Mouse (Mus musculus): ENCODE data around the gene Mrpl12. TPM values are rescaled to one million over a fixed set of nuclear protein-coding genes. Genes with fewer than 3 reads are reported as not detected.
A peak's percentile ranks its signal among the peaks of the same experiment; 100 is the strongest.

Mrpl12 gene
- 60.5 and 63.2 TPM in 2 replicates for total RNA-seq (2014; fragmentation: Nextera tagmentation)
- total RNA-seq (2017) = 125 and 140 TPM in 2 replicates
- 514 and 633 TPM in 2 replicates for polyA plus RNA-seq (2012)

DNA sequence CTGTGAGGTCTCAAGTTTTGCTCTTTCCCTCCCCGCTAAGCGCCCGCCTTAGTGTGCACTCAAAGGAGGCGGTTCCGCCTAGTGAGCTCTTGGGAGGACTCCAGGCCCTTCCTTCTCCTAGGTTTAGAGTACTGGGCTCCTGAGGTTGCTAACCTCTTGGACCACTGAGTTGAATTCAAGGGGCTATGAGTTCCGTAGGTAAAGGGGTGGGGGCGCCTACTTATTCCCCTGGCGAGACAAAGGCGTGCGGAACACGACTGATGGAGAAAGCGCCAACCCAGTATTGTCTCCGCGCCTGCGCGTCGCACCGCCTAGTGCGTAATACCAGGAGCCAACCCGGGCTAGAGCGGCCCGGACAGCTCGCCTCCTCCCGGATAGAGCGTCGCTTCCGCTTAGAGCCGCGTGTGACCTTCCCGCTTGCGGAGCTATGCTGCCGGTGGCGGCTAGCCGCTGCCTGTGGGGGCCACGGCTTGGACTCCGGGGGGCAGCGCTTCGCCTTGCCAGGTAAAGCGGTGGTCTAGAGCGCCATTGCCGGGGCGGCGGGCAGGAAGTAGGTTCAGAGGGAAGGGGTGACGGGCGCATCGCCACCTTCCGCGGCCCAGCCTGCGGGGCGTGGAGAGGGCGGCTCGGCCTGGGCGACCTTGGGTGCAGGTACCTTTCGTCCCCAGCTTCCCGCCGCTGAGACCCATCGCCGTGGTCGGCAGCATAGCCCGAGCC lies at the start of gene Mrpl12:
Gene Mrpl12, plus strand, starts transcription at position 349 of the 717 bp plus-strand sequence.
- Histone ChIP-seq H3K4me3 (ENCODE audit: low read depth, low read length) (peak within 1 kb of the TSS; percentile 97), H3K36me3 (replicated peaks) (peaks cover 85% of the 10 kb centered on the region), H3K27me3 (ENCODE audit: insufficient read depth, low read length) (no peaks in the 10 kb centered on the region), H3K4me1 (ENCODE audit: insufficient read depth, low read depth, low read length) (peaks cover 59% of the 10 kb centered on the region), H3K9me3 (replicated peaks) (no peaks in the 10 kb centered on the region)
- ATAC-seq (ENCODE audit: extremely low read depth, insufficient number of reproducible peaks, low FRiP score, poor library complexity, severe bottlenecking) (peak; percentile 75), DNase-seq (ENCODE audit: low spot score) (peak; percentile 94)
- TF ChIP-seq GATA1 (IDR thresholded peaks at IDR 0.05; ENCODE audit: borderline replicate concordance, low read length) = no peak
- TF ChIP-seq GATA2 (IDR thresholded peaks at IDR 0.05; ENCODE audit: borderline replicate concordance, low read depth, low read length) = no peak
- no peak for TF ChIP-seq TAL1 (conservative IDR thresholded peaks at IDR 0.05; ENCODE audit: low read depth, low read length)
- TF ChIP-seq CTCF (IDR thresholded peaks at IDR 0.05; ENCODE audit: low read depth, low read length) = no peak
- no peak; the same call in 1 of the 2 replicates for TF ChIP-seq POLR2AphosphoS5 (IDR thresholded peaks at IDR 0.05; ENCODE audit: insufficient replicate concordance, low read depth, low read length)

DNA sequence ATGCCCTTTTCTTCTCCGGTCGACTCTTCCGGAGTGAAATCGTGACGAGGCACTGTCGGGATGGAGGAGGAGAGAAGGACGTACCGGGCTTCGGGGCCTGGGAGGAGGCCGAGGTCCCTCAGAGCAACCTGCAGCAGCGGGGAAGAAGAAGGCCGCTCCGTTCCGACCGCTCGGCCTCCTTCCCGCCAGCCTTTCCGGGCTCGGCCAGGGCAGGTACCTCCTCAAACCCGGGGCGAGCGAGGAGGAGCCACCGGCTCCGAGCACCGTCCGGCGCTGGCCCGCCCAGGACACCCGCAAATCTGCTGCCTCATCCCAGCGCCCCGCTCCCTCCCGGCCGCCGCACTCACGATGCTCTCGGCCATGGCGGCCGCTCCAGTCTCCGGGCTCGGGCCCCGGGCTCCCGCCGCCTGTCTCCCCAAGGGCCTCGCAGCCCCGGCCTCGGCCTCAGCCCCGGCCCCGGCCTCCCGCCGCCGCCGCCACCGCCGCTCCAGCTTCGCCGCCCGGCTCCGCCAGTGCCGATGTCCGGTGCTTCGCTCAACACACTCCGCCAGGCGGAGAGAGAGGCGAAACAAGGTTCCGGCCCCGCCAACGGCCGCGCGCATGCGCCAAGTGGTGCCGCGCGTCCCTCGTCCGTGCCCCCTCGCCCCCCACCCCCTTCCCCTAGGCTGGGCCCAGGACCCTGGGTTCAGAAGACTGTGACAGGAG lies 47.1 kb upstream of the Mrpl12 start, which contains the start of gene Nploc4:
Gene Nploc4, minus strand, starts transcription at position 557 of the 705 bp plus-strand sequence.
- H3K4me3 ChIP-seq (ENCODE audit: low read depth, low read length) = peak within 1 kb of the TSS; percentile 96
- no peaks in the 10 kb centered on the region; the same call in 1 of the 2 replicates for H3K27me3 ChIP-seq (ENCODE audit: insufficient read depth, low read length)
- H3K9me3 ChIP-seq (replicated peaks) = no peaks in the 10 kb centered on the region
- ATAC-seq (ENCODE audit: extremely low read depth, insufficient number of reproducible peaks, low FRiP score, poor library complexity, severe bottlenecking) (peak; percentile 54), DNase-seq (ENCODE audit: low spot score) (peak; percentile 83)
- peaks cover 35% of the 10 kb centered on the region for H3K36me3 ChIP-seq (replicated peaks)
- TF ChIP-seq POLR2AphosphoS5 (IDR thresholded peaks at IDR 0.05; ENCODE audit: insufficient replicate concordance, low read depth, low read length) (no peak), CTCF (IDR thresholded peaks at IDR 0.05; ENCODE audit: low read depth, low read length) (no peak), GATA2 (IDR thresholded peaks at IDR 0.05; ENCODE audit: borderline replicate concordance, low read depth, low read length) (no peak), GATA1 (IDR thresholded peaks at IDR 0.05; ENCODE audit: borderline replicate concordance, low read length) (no peak), TAL1 (conservative IDR thresholded peaks at IDR 0.05; ENCODE audit: low read depth, low read length) (no peak)
- peaks cover 17% of the 10 kb centered on the region for H3K4me1 ChIP-seq (ENCODE audit: insufficient read depth, low read depth, low read length)

DNA sequence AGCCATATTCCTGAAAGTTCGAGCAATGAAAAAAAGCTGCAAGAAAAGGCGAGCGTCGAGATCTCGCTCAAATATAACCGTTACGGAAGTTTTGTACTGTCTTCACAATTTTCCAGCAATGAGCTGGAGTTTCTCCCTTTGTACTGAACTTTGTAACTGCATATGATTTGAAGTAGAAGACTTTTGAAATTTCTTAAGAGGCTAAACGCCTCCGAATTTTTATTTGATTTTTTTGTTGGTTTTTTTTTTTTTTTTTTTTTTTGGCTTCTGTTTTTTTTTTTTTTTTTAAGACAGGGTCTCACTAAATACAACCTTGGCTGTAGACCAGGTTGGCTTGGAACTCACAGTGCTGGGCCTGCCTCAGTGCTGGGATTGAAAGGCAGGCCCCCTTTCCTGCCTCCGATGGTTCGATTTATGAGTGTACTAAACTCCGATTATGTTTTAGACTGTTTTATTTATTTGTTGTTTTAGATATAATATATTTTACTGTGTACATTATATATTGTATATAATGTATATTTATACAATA lies 46.5 kb upstream of the Mrpl12 start:
- Histone ChIP-seq H3K36me3 (replicated peaks) (peaks cover 29% of the 10 kb centered on the region), H3K4me3 (ENCODE audit: low read depth, low read length) (peak overlapping the region; percentile 96), H3K9me3 (replicated peaks) (no peaks in the 10 kb centered on the region), H3K27me3 (ENCODE audit: insufficient read depth, low read length) (no peaks in the 10 kb centered on the region; the same call in 1 of the 2 replicates), H3K4me1 (ENCODE audit: insufficient read depth, low read depth, low read length) (peaks cover 17% of the 10 kb centered on the region)
- DNase-seq (ENCODE audit: low spot score) = no peak
- TF ChIP-seq GATA1 (IDR thresholded peaks at IDR 0.05; ENCODE audit: borderline replicate concordance, low read length) (no peak), TAL1 (conservative IDR thresholded peaks at IDR 0.05; ENCODE audit: low read depth, low read length) (no peak), GATA2 (IDR thresholded peaks at IDR 0.05; ENCODE audit: borderline replicate concordance, low read depth, low read length) (no peak), POLR2AphosphoS5 (IDR thresholded peaks at IDR 0.05; ENCODE audit: insufficient replicate concordance, low read depth, low read length) (no peak), CTCF (IDR thresholded peaks at IDR 0.05; ENCODE audit: low read depth, low read length) (no peak)
- ATAC-seq (ENCODE audit: extremely low read depth, insufficient number of reproducible peaks, low FRiP score, poor library complexity, severe bottlenecking) = no peak

DNA sequence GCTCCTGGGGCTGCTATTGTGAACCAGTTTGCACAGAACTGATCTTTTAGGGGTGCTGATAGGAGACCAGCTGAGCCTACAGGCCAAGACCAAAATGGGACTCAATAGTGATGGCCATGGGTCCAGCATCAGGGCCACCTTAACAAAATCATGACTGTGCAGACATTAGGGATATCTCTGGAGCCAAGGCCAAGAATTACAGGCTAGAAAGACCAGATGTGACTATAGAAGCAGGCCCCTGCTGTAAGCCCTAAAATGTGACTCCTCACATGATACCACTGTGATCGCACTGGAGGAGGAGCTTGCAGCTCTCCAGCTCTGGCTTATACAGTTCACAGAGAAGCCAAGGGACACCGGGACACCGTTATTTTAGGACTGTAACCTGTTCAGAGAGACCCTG lies 42.1 kb upstream of the Mrpl12 start, which contains the start of gene Tspan10:
Gene Tspan10, plus strand, starts transcription at position 301 of the 400 bp plus-strand sequence.
- no peaks in the 10 kb centered on the region for H3K9me3 ChIP-seq (replicated peaks)
- H3K36me3 ChIP-seq (replicated peaks) = no peaks in the 10 kb centered on the region
- peaks cover 19% of the 10 kb centered on the region for H3K4me1 ChIP-seq (ENCODE audit: insufficient read depth, low read depth, low read length)
- H3K4me3 ChIP-seq (ENCODE audit: low read depth, low read length) = no peak within 1 kb of the TSS
- ATAC-seq (ENCODE audit: extremely low read depth, insufficient number of reproducible peaks, low FRiP score, poor library complexity, severe bottlenecking) (no peak), DNase-seq (ENCODE audit: low spot score) (no peak)
- peaks cover 24% of the 10 kb centered on the region for H3K27me3 ChIP-seq (ENCODE audit: insufficient read depth, low read length)
- no peak for TF ChIP-seq GATA1 (IDR thresholded peaks at IDR 0.05; ENCODE audit: borderline replicate concordance, low read length)

DNA sequence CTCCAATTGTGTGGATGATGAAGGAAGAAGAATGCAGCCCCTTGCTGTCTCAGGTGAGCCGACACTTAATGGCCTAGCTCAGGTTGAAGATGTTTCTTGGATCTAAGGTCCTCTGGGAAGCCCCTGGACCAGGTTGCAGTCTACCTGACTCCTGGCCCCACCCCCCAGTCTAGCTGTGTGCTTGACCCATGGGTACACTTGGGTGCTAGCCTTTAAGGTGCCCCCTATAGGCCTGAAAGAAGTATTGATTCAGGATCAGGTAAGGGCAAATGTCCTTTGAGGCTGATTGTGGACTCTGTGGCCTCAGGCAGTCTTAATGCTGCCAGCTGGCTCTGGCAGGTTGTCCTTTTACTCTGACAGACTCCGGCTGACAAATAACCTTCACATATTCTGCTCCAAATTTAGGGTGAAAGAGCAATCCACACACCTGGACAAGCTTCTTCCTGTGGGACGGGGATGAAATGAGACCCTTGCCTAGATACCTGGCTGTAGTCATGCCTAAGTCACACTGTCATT lies 41.6 kb upstream of the Mrpl12 start:
- no peak for TF ChIP-seq POLR2AphosphoS5 (IDR thresholded peaks at IDR 0.05; ENCODE audit: insufficient replicate concordance, low read depth, low read length)
- no peaks in the 10 kb centered on the region for H3K36me3 ChIP-seq (replicated peaks)
- peaks cover 19% of the 10 kb centered on the region for H3K4me1 ChIP-seq (ENCODE audit: insufficient read depth, low read depth, low read length)
- H3K9me3 ChIP-seq (replicated peaks) = no peaks in the 10 kb centered on the region
- ATAC-seq (ENCODE audit: extremely low read depth, insufficient number of reproducible peaks, low FRiP score, poor library complexity, severe bottlenecking) (no peak), DNase-seq (ENCODE audit: low spot score) (no peak)
- no peak overlapping the region for H3K4me3 ChIP-seq (ENCODE audit: low read depth, low read length)
- H3K27me3 ChIP-seq (ENCODE audit: insufficient read depth, low read length) = peaks cover 26% of the 10 kb centered on the region

DNA sequence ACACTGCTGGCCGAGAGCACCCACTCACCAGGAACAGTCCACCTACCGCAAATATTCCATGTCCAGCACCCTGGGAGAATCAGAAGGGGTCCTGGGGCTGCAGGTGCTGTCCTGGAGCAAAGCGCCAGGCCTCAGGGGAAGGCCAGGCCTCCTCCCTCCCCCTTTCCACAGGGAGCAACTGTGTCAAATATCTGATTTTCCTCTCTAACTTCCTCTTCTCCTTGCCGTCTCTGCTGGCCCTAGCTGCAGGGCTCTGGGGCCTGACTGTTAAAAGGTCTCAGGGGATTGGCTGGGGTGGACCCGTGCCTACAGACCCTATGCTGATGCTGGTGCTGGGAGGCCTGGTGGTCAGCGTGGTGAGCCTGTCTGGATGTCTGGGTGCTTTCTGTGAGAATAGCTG lies 40.3 kb upstream of the Mrpl12 start:
- TF ChIP-seq CTCF (IDR thresholded peaks at IDR 0.05; ENCODE audit: low read depth, low read length) (no peak), POLR2AphosphoS5 (IDR thresholded peaks at IDR 0.05; ENCODE audit: insufficient replicate concordance, low read depth, low read length) (no peak), TAL1 (conservative IDR thresholded peaks at IDR 0.05; ENCODE audit: low read depth, low read length) (no peak), GATA2 (IDR thresholded peaks at IDR 0.05; ENCODE audit: borderline replicate concordance, low read depth, low read length) (no peak), GATA1 (IDR thresholded peaks at IDR 0.05; ENCODE audit: borderline replicate concordance, low read length) (no peak)
- Histone ChIP-seq H3K4me3 (ENCODE audit: low read depth, low read length) (no peak overlapping the region), H3K4me1 (ENCODE audit: insufficient read depth, low read depth, low read length) (peaks cover 19% of the 10 kb centered on the region), H3K27me3 (ENCODE audit: insufficient read depth, low read length) (peaks cover 29% of the 10 kb centered on the region), H3K36me3 (replicated peaks) (peaks cover 3% of the 10 kb centered on the region), H3K9me3 (replicated peaks) (no peaks in the 10 kb centered on the region)
- ATAC-seq (ENCODE audit: extremely low read depth, insufficient number of reproducible peaks, low FRiP score, poor library complexity, severe bottlenecking) (no peak), DNase-seq (ENCODE audit: low spot score) (no peak)

All from G1E (cell line).